Mouse (Mus musculus) pancreas, adult 10 weeks (tissue): ENCODE data around the gene Aldh6a1. TPM values are rescaled to one million over a fixed set of nuclear protein-coding genes. Genes with fewer than 3 reads are reported as not detected.

Source experiments
- polyA plus RNA-seq: library from polyadenylated mRNA; stranded (reverse); fragments of 350-450 nt; fragmentation: Illumina TruSeq; extraction: RNeasy Lipid Tissue Mini Kit (QIAGEN cat#74804); gene quantifications from one replicate; pipeline ENCODE4 v1.2.3, GENCODE M21; 2015; ENCODE audit warnings: low read depth, low replicate concordance; ENCODE audit not compliant: insufficient read depth

Gene Aldh6a1
- 14.2 TPM for polyA plus RNA-seq

GRCm38 (mm10) chr12:84450718-84451646 lies at the start of gene Aldh6a1, which contains the start of gene Lin52:
TSS of gene Aldh6a1 (minus strand) at chr12:84451004.
TSS of gene Lin52 (plus strand) at chr12:84451422.

GRCm38 (mm10) chr12:84416834-84417604 lies 33.8 kb downstream of the Aldh6a1 start, which contains the start of gene Rnf113a2:
TSS of gene Rnf113a2 (plus strand) at chr12:84417196.

GRCm38 (mm10) chr12:84408819-84409507 lies 41.8 kb downstream of the Aldh6a1 start, which contains the start of the genes Entpd5 and Bbof1:
TSS of gene Entpd5 (minus strand) at chr12:84409029.
TSS of gene Bbof1 (plus strand) at chr12:84409071.

Other genes starting within 250 kb of the Aldh6a1 start
- 3.9 TPM for gene Elmsan1, start 232.1 kb downstream of the Aldh6a1 start, polyA plus RNA-seq
- 7.3 TPM for gene Ptgr2, start 165.8 kb downstream of the Aldh6a1 start, polyA plus RNA-seq
- gene Zfp410, start 134.2 kb downstream of the Aldh6a1 start, polyA plus RNA-seq: 12.5 TPM
- gene Coq6, start 89.3 kb downstream of the Aldh6a1 start, polyA plus RNA-seq: 7.6 TPM
- gene Fam161b, start 89.2 kb downstream of the Aldh6a1 start, polyA plus RNA-seq: 1.3 TPM
- gene Entpd5, start 42.0 kb downstream of the Aldh6a1 start, polyA plus RNA-seq: 3.3 TPM
- 0.63 TPM for gene Bbof1, start 41.9 kb downstream of the Aldh6a1 start, polyA plus RNA-seq
- 2.7 TPM for gene Rnf113a2, start 33.8 kb downstream of the Aldh6a1 start, polyA plus RNA-seq
- 4.5 TPM for gene Lin52, start 418 bp upstream of the Aldh6a1 start, polyA plus RNA-seq
- gene Vsx2, start 118.8 kb upstream of the Aldh6a1 start, polyA plus RNA-seq: not detected
- gene Abcd4, start 166.4 kb upstream of the Aldh6a1 start, polyA plus RNA-seq: 4.2 TPM
- gene Vrtn, start 190.0 kb upstream of the Aldh6a1 start, polyA plus RNA-seq: not detected
- 3.3 TPM for gene Syndig1l, start 247.8 kb upstream of the Aldh6a1 start, polyA plus RNA-seq